Mouse (Mus musculus) neural tube, embryonic 10.5 days (tissue): Measurements from ENCODE around the gene Tenm3.

Source experiments
- DNase-seq: peaks from one replicate; pipeline ENCODE4 v3.0.0-alpha.2; 2017; ENCODE audit warnings: low spot score; ENCODE audit errors: extremely low spot score

Gene Tenm3

GRCm38 (mm10) chr8:48843931-48844285 lies at the start of gene Tenm3:
Gene Tenm3 (minus strand): TSS chr8:48843951.
- DNase-seq, result peak; percentile 69

GRCm38 (mm10) chr8:48890216-48890765 lies 46.5 kb upstream of the Tenm3 start:
- peak; percentile 20 for DNase-seq

GRCm38 (mm10) chr8:48884270-48884669 lies 40.5 kb upstream of the Tenm3 start:
- DNase-seq, result no peak

- DNase-seq, result no peak
Observed at GRCm38 (mm10) chr8:48880585-48880984, 36.8 kb upstream of the Tenm3 start.

GRCm38 (mm10) chr8:48865972-48866371 lies 22.2 kb upstream of the Tenm3 start:
- no peak for DNase-seq

- no peak for DNase-seq
Observed at GRCm38 (mm10) chr8:48865485-48865884, 21.7 kb upstream of the Tenm3 start.

- no peak for DNase-seq
Observed at GRCm38 (mm10) chr8:48850223-48851010, 6.7 kb upstream of the Tenm3 start.

GRCm38 (mm10) chr8:48849091-48849616 lies 5.4 kb upstream of the Tenm3 start:
- DNase-seq, result no peak

GRCm38 (mm10) chr8:48844961-48845360 lies 1.2 kb upstream of the Tenm3 start:
- no peak for DNase-seq

GRCm38 (mm10) chr8:48844370-48844905 lies 687 bp upstream of the Tenm3 start:
- peak; percentile 49 for DNase-seq

GRCm38 (mm10) chr8:48842991-48843930 lies 490 bp downstream of the Tenm3 start:
- peak; percentile 84 for DNase-seq

- DNase-seq, result no peak
Observed at GRCm38 (mm10) chr8:48842516-48842990, 1.2 kb downstream of the Tenm3 start.

- DNase-seq, result no peak
Observed at GRCm38 (mm10) chr8:48842035-48842434, 1.7 kb downstream of the Tenm3 start.

- DNase-seq, result no peak
Observed at GRCm38 (mm10) chr8:48835745-48836144, 8.0 kb downstream of the Tenm3 start.

GRCm38 (mm10) chr8:48827454-48827853 lies 16.3 kb downstream of the Tenm3 start:
- no peak for DNase-seq

- no peak for DNase-seq
Observed at GRCm38 (mm10) chr8:48825666-48826065, 18.1 kb downstream of the Tenm3 start.

- DNase-seq, result no peak
Observed at GRCm38 (mm10) chr8:48822291-48822690, 21.5 kb downstream of the Tenm3 start.

GRCm38 (mm10) chr8:48819962-48820361 lies 23.8 kb downstream of the Tenm3 start:
- no peak for DNase-seq

GRCm38 (mm10) chr8:48819348-48819747 lies 24.4 kb downstream of the Tenm3 start:
- no peak for DNase-seq

- no peak for DNase-seq
Observed at GRCm38 (mm10) chr8:48816941-48817340, 26.8 kb downstream of the Tenm3 start.

- no peak for DNase-seq
Observed at GRCm38 (mm10) chr8:48812196-48812741, 31.5 kb downstream of the Tenm3 start.
